Mouse (Mus musculus) lung, embryonic 15.5 days (tissue): ENCODE measurements around the gene Klhl40. TPM values are rescaled to one million over a fixed set of nuclear protein-coding genes. Genes with fewer than 3 reads are reported as not detected.

Experiments used
- ATAC-seq: fragments of 200-750 bp; cut with Nextera tagmentation; 2 replicates; pipeline ENCODE4 v1.8.0; 2017; ENCODE audit warnings: moderate number of reproducible peaks, borderline replicate concordance; ENCODE audit not compliant: low FRiP score, low TSS enrichment; ENCODE audit errors: extremely low read depth
- H3K27ac ChIP-seq: fragments of 300-500 bp; sonication (generic); 2 replicates; pipeline ENCODE4 v1.5.1; 2015; ENCODE audit warnings: moderate library complexity, mild to moderate bottlenecking, inconsistent platforms
- H3K27me3 ChIP-seq: fragments of 300-500 bp; sonication (generic); 2 replicates; pipeline ENCODE4 v1.6.1; 2015; ENCODE audit warnings: inconsistent platforms
- H3K36me3 ChIP-seq: fragments of 300-500 bp; sonication (generic); 2 replicates; pipeline ENCODE4 v1.6.1; 2015; ENCODE audit warnings: inconsistent platforms
- H3K4me1 ChIP-seq: fragments of 300-500 bp; sonication (generic); 2 replicates; pipeline ENCODE4 v1.6.1; 2015; ENCODE audit warnings: inconsistent platforms
- H3K4me2 ChIP-seq: fragments of 300-500 bp; sonication (generic); 2 replicates; pipeline ENCODE4 v1.6.1; 2015; ENCODE audit warnings: inconsistent platforms, mild to moderate bottlenecking, moderate library complexity
- H3K4me3 ChIP-seq: fragments of 300-500 bp; sonication (generic); 2 replicates; pipeline ENCODE4 v1.5.1; 2015; ENCODE audit warnings: mild to moderate bottlenecking, inconsistent platforms
- H3K9ac ChIP-seq: fragments of 300-500 bp; sonication (generic); 2 replicates; pipeline ENCODE4 v1.6.1; 2015; ENCODE audit warnings: inconsistent platforms
- H3K9me3 ChIP-seq: fragments of 300-500 bp; sonication (generic); 2 replicates; pipeline ENCODE4 v1.6.1; 2016; ENCODE audit warnings: inconsistent platforms
- WGBS: fragments of 180-500 bp; shearing (Covaris S2); methylation state at CpG from one replicate; pipeline ENCODE4 v1.1.7; 2015; 5-methylcytosine and 5-hydroxymethylcytosine counted together
- polyA plus RNA-seq: library from polyadenylated mRNA; unstranded; fragments of >200 nt; fragmentation: Nextera tagmentation; extraction: Ambion mirVana; gene quantifications from 2 replicates; pipeline ENCODE4 v1.2.1, GENCODE M21; 2015

The Klhl40 gene
- polyA plus RNA-seq, 1 experiment from 2014 or later: 0.47 TPM

DNA sequence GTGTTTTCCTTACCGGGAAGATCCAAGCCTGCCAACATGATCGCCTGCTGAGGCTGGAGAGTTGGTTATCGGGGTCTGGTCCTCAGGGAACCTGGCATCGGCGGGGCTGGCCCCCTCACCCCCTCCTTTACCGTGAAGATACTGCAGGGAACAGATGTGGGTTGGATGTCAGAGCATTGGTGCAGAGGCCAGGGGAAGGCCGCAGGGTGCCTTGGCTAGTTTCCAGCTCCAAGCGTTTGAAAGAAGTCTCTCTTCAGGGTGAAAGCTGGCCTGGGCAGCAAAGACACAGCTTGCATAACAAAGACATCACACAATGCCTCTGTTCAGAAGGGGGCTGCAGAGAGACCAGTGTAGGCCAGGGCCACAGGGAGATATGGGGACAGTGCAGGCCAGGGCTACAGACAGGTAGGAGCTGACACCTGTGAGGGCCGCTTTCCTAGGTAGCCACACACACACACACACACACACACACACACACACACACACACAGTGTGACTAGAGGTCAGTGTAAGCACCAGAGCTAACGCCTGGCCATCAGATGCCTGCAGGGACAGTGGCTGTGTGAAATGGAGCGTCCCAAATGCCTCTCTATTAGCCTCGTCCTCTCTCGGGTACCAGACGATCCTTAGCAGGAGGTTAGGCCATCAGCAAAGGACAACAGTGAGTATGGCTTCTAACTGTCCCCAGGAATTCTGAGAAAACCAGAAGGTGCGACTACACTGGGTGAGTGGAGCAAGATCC, 32.8 kb downstream of the Klhl40 start:
- H3K9me3 ChIP-seq: no peaks in the 10 kb centered on the region
- H3K4me2 ChIP-seq: no peak overlapping the region
- no peak overlapping the region for H3K4me3 ChIP-seq
- 43% methylated on average over 15 of the region's 15 CpGs for WGBS
- H3K4me1 ChIP-seq: peaks cover 10% of the 10 kb centered on the region
- H3K27me3 ChIP-seq: no peaks in the 10 kb centered on the region
- ATAC-seq: no peak
- H3K9ac ChIP-seq: no peak overlapping the region
- no peaks in the 10 kb centered on the region for H3K36me3 ChIP-seq
- H3K27ac ChIP-seq: no peak overlapping the region

DNA sequence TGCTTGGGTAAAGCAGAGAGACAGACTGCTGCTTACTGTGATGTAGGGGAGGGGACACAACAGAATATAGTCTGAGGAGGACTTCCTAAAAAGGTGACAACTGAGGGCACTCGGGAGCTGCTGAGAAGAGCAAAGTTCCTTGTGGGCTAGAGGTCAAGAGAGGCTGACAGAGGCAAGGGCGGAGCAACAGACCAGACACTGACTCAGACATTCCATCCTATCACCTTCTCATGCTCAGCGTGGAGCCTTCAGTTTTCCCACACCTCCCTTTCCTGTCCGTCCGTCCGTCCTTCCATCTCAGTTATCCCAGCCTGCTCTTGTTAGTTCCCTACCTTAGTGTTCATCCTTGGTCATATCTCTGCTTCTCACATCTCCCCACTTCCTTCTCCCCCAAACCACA, 37.8 kb downstream of the Klhl40 start:
- no peak overlapping the region for H3K4me2 ChIP-seq
- H3K9me3 ChIP-seq: no peaks in the 10 kb centered on the region
- ATAC-seq: no peak
- 54% methylated on average over 6 of the region's 6 CpGs for WGBS
- H3K27ac ChIP-seq: no peak overlapping the region
- no peaks in the 10 kb centered on the region for H3K36me3 ChIP-seq
- H3K4me3 ChIP-seq: no peak overlapping the region
- H3K27me3 ChIP-seq: no peaks in the 10 kb centered on the region
- no peak overlapping the region for H3K9ac ChIP-seq
- peaks cover 3% of the 10 kb centered on the region for H3K4me1 ChIP-seq

- H3K4me3 ChIP-seq: no peak overlapping the region
- no peak overlapping the region for H3K9ac ChIP-seq
- H3K4me1 ChIP-seq: peaks cover 10% of the 10 kb centered on the region; the same call in 1 of the 2 replicates
- 0 out of 2 replicates have a peak, but pooled peaks have one; percentile 9 for ATAC-seq
- no peaks in the 10 kb centered on the region for H3K36me3 ChIP-seq
- no peak overlapping the region for H3K4me2 ChIP-seq
- 47% methylated on average over 9 of the region's 9 CpGs for WGBS
- H3K27me3 ChIP-seq: no peaks in the 10 kb centered on the region
- 0 out of 2 replicates have a peak overlapping the region, but pooled peaks have one; percentile 7 for H3K27ac ChIP-seq
- H3K9me3 ChIP-seq: no peaks in the 10 kb centered on the region
These were observed 41.8 kb downstream of the Klhl40 start for GRCm38 (mm10) chr9:121819073-121819770.

GRCm38 (mm10) chr9:121819771-121820471, 42.5 kb downstream of the Klhl40 start:
- Histone ChIP-seq H3K4me3 (no peak overlapping the region), H3K27me3 (no peaks in the 10 kb centered on the region), H3K9ac (no peak overlapping the region), H3K4me2 (no peak overlapping the region), H3K4me1 (peaks cover 10% of the 10 kb centered on the region; the same call in 1 of the 2 replicates), H3K36me3 (no peaks in the 10 kb centered on the region), H3K9me3 (no peaks in the 10 kb centered on the region), H3K27ac (0 out of 2 replicates have a peak overlapping the region, but pooled peaks have one; percentile 7)
- no peak for ATAC-seq
- WGBS: 46% methylated on average over 7 of the region's 7 CpGs

DNA sequence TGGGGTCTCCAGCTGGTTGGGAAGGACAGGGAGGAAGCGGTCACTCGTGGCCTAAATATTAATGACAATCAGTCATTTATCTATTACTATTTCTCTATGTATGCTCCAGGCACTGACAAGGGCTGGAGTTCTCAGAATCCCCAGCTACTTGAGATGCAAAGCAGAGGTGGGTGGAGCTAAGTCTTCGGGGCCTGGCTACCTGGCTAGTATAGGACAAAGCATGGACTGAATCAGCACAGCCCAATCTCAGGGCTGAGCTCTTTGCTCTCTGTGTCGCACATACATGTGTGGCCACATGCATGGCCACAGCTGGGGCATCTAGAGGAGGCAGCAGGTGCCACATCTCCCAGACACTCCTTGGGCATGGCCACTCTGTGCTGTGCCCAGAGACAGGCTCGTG, 43.4 kb downstream of the Klhl40 start:
- 61% methylated on average over 5 of the region's 5 CpGs for WGBS
- no peak for ATAC-seq

GRCm38 (mm10) chr9:121822585-121822991, 45.2 kb downstream of the Klhl40 start:
- WGBS: 49% methylated on average over 6 of the region's 6 CpGs
- Histone ChIP-seq H3K4me2 (no peak overlapping the region), H3K9me3 (no peaks in the 10 kb centered on the region), H3K9ac (no peak overlapping the region), H3K27me3 (no peaks in the 10 kb centered on the region), H3K27ac (no peak overlapping the region), H3K4me3 (no peak overlapping the region), H3K36me3 (no peaks in the 10 kb centered on the region), H3K4me1 (peaks cover 10% of the 10 kb centered on the region; the same call in 1 of the 2 replicates)
- ATAC-seq: peak; percentile 40; the same call in 1 of the 2 replicates

More for the DNA sequence above, 43.4 kb downstream of the Klhl40 start:
- H3K27me3 ChIP-seq: no peaks in the 10 kb centered on the region
- H3K36me3 ChIP-seq: no peaks in the 10 kb centered on the region
- H3K4me1 ChIP-seq: peaks cover 10% of the 10 kb centered on the region; the same call in 1 of the 2 replicates
- no peak overlapping the region for H3K9ac ChIP-seq
- no peaks in the 10 kb centered on the region for H3K9me3 ChIP-seq
- H3K4me3 ChIP-seq: no peak overlapping the region
- no peak overlapping the region for H3K4me2 ChIP-seq
- H3K27ac ChIP-seq: no peak overlapping the region

DNA sequence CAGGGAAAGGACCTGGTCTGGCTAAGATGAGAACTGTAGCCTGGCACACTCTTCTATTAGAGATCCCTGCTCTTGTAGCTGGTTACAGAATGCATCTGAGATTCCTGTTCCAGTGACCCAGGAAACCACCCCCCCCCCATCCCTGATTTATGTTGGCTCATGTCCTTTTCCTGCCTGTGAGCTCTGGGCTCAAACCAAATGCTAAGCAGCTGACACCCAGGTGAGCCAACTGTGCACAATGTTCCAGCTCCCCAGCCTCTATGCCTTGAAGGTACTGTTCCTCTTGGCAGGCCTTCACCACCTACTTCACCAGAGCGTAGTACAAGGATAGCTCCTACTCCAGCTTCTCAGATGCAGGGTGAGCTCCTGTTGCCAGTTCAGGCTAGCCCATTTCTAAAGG, 45.6 kb downstream of the Klhl40 start:
- ATAC-seq: no peak
- no peaks in the 10 kb centered on the region for H3K27me3 ChIP-seq

GRCm38 (mm10) chr9:121823991-121824390, 46.6 kb downstream of the Klhl40 start:
- Histone ChIP-seq H3K27ac (no peak overlapping the region), H3K9ac (no peak overlapping the region), H3K9me3 (no peaks in the 10 kb centered on the region), H3K27me3 (no peaks in the 10 kb centered on the region), H3K36me3 (no peaks in the 10 kb centered on the region), H3K4me2 (no peak overlapping the region), H3K4me3 (no peak overlapping the region), H3K4me1 (peaks cover 10% of the 10 kb centered on the region; the same call in 1 of the 2 replicates)
- ATAC-seq: no peak
- WGBS: 77% methylated on average over 7 of the region's 7 CpGs

More for the DNA sequence above, 45.6 kb downstream of the Klhl40 start:
- H3K9ac ChIP-seq: no peak overlapping the region
- H3K4me3 ChIP-seq: no peak overlapping the region
- no peaks in the 10 kb centered on the region for H3K9me3 ChIP-seq
- no peaks in the 10 kb centered on the region for H3K36me3 ChIP-seq
- H3K4me2 ChIP-seq: no peak overlapping the region
- peaks cover 10% of the 10 kb centered on the region; the same call in 1 of the 2 replicates for H3K4me1 ChIP-seq
- WGBS: 88% methylated on average over 1 of the region's 1 CpGs
- no peak overlapping the region for H3K27ac ChIP-seq

GRCm38 (mm10) chr9:121826356-121826755, 48.9 kb downstream of the Klhl40 start:
- H3K36me3 ChIP-seq: no peaks in the 10 kb centered on the region
- H3K27ac ChIP-seq: no peak overlapping the region
- no peak overlapping the region for H3K4me3 ChIP-seq
- no peaks in the 10 kb centered on the region for H3K27me3 ChIP-seq
- no peak overlapping the region for H3K4me2 ChIP-seq
- 81% methylated on average over 3 of the region's 3 CpGs for WGBS
- no peak for ATAC-seq
- peaks cover 10% of the 10 kb centered on the region; the same call in 1 of the 2 replicates for H3K4me1 ChIP-seq
- H3K9ac ChIP-seq: no peak overlapping the region
- no peaks in the 10 kb centered on the region for H3K9me3 ChIP-seq

DNA sequence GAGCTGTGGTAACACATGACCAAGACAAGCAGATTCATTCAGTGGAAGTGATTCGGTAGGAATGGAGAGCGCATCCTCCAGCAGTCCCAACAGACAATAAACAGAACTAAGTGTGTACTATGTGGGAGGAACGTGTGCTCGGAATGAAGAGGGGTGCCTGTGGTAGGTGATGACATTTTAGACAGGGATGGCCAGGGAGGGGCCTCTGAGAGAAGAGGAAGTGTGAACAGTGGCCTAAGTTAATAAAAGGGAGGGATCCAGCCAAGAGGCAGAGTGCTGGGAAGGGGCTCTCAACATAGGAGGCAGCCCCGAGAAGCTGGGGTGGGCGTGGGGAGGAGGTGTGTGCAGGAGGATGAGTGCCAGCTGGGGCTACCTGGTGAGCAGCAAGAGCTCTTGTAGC, 50.9 kb downstream of the Klhl40 start:
- no peak for ATAC-seq
- Histone ChIP-seq H3K9me3 (no peaks in the 10 kb centered on the region), H3K27me3 (no peaks in the 10 kb centered on the region), H3K4me2 (no peak overlapping the region), H3K4me3 (no peak overlapping the region), H3K36me3 (no peaks in the 10 kb centered on the region), H3K4me1 (0 out of 2 replicates have a peak, but pooled peaks cover under 1% of the 10 kb centered on the region), H3K9ac (no peak overlapping the region), H3K27ac (no peak overlapping the region)
- 46% methylated on average over 6 of the region's 6 CpGs for WGBS

DNA sequence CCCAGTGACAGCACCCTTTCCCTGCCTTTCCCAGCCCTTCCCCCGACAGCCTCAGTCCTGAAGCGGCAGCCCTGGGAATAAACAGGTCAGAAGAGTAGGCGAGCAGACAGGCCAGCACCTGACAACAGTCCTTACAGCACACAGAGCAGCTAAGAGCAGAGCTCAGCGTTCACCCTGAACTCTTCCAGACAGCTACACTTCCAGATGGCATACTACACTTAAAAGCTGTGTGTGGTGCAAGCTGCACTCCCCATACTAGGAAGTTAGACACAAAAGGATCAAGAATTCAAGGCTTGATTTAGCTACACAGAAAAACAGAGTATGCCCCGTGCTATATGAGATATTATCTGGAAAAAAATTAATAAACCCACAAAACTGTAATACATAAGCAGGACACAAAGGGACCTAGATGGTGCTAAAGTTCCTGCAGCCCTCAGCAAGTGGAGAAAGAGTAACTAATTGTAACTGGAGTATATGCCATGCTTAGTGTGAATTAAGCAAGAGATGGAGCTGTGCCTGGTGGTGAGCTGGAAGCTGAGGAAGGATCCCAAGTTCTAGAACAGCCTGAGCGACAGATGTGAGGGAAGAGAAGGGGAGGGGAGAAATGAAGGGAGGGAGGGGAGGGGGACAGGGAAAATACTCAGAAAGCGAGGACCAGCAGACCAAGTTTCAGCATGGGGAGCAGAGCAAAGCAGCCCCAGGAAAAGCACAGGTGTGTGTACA, 52.0 kb downstream of the Klhl40 start:
- Histone ChIP-seq H3K27me3 (no peaks in the 10 kb centered on the region), H3K4me1 (no peaks in the 10 kb centered on the region), H3K4me3 (no peak overlapping the region), H3K4me2 (no peak overlapping the region), H3K9me3 (no peaks in the 10 kb centered on the region), H3K27ac (no peak overlapping the region), H3K36me3 (no peaks in the 10 kb centered on the region), H3K9ac (no peak overlapping the region)
- no peak for ATAC-seq
- WGBS: 44% methylated on average over 7 of the region's 7 CpGs
